Mouse (Mus musculus) CD8-positive naive resting alpha-beta T cell, adult 2 months (primary cell): ENCODE measurements around the gene Cpeb2.

Experiments
- DNase-seq, 2 experiments: peaks; one replicate each; pipeline ENCODE4 v3.0.0; 2022; ENCODE audit warnings: low read depth in 2 of 2, low spot score in 2 of 2

Gene Cpeb2

GRCm38 (mm10) chr5:43237238-43237637 is 4.3 kb downstream of the Cpeb2 start:
- DNase-seq: no peak

- DNase-seq: no peak
Measured at GRCm38 (mm10) chr5:43239141-43239835, 6.3 kb downstream of the Cpeb2 start.

GRCm38 (mm10) chr5:43240729-43241128 is 7.8 kb downstream of the Cpeb2 start:
- no peak for DNase-seq

GRCm38 (mm10) chr5:43246236-43246635 is 13.3 kb downstream of the Cpeb2 start:
- no peak for DNase-seq

GRCm38 (mm10) chr5:43246954-43247353 is 14.0 kb downstream of the Cpeb2 start:
- no peak for DNase-seq

- no peak for DNase-seq
Measured at GRCm38 (mm10) chr5:43248001-43248430, 15.0 kb downstream of the Cpeb2 start.

GRCm38 (mm10) chr5:43257490-43257889 is 24.5 kb downstream of the Cpeb2 start:
- no peak for DNase-seq

- no peak for DNase-seq
Measured at GRCm38 (mm10) chr5:43258472-43259142, 25.6 kb downstream of the Cpeb2 start.

GRCm38 (mm10) chr5:43261814-43262213 is 28.8 kb downstream of the Cpeb2 start:
- no peak for DNase-seq

GRCm38 (mm10) chr5:43263951-43264350 is 31.0 kb downstream of the Cpeb2 start:
- DNase-seq: no peak

GRCm38 (mm10) chr5:43264696-43265095 is 31.7 kb downstream of the Cpeb2 start:
- DNase-seq: no peak

- no peak for DNase-seq
Measured at GRCm38 (mm10) chr5:43277982-43278381, 45.0 kb downstream of the Cpeb2 start.

- DNase-seq: no peak
Measured at GRCm38 (mm10) chr5:43279774-43280173, 46.8 kb downstream of the Cpeb2 start.

GRCm38 (mm10) chr5:43285756-43286155 is 52.8 kb downstream of the Cpeb2 start:
- no peak for DNase-seq

- no peak for DNase-seq
Measured at GRCm38 (mm10) chr5:43289752-43290446, 56.9 kb downstream of the Cpeb2 start.

- DNase-seq: no peak
Measured at GRCm38 (mm10) chr5:43293136-43293535, 60.2 kb downstream of the Cpeb2 start.

- no peak for DNase-seq
Measured at GRCm38 (mm10) chr5:43297459-43297858, 64.5 kb downstream of the Cpeb2 start.

GRCm38 (mm10) chr5:43298975-43299374 is 66.0 kb downstream of the Cpeb2 start:
- no peak for DNase-seq

GRCm38 (mm10) chr5:43300076-43300475 is 67.1 kb downstream of the Cpeb2 start:
- DNase-seq: no peak

GRCm38 (mm10) chr5:43300979-43301378 is 68.0 kb downstream of the Cpeb2 start:
- DNase-seq: no peak

GRCm38 (mm10) chr5:43303504-43303903 is 70.5 kb downstream of the Cpeb2 start:
- DNase-seq: no peak

GRCm38 (mm10) chr5:43305449-43305848 is 72.5 kb downstream of the Cpeb2 start:
- no peak for DNase-seq
